Mouse (Mus musculus) midbrain, postnatal 0 days (tissue): ENCODE results near the gene Pramel3. TPM values are rescaled to one million over a fixed set of nuclear protein-coding genes. Genes with fewer than 3 reads are reported as not detected.
"Not testable (repeated sequence)": the region's sequence is repeated elsewhere in the genome, so short reads cannot be mapped to it uniquely, and the experiment has no call there.

ENCODE experiments used
- ATAC-seq: fragments of 200-750 bp; cut with Nextera tagmentation; 2 replicates; pipeline ENCODE4 v1.8.0; 2017; ENCODE audit warnings: moderate number of reproducible peaks, mild to moderate bottlenecking, moderate TSS enrichment, moderate library complexity; ENCODE audit not compliant: low FRiP score
- DNase-seq: peaks from one replicate; pipeline ENCODE4 v3.0.0-alpha.2; 2015; ENCODE audit warnings: low spot score
- H3K27ac ChIP-seq: fragments of 300-500 bp; sonication (generic); 2 replicates; pipeline ENCODE4 v1.5.1; 2014; ENCODE audit warnings: low read depth, mild to moderate bottlenecking, low read length, mixed read lengths
- H3K27me3 ChIP-seq: fragments of 300-500 bp; sonication (generic); 2 replicates; pipeline ENCODE4 v1.6.1; 2014; ENCODE audit warnings: low read length, control low read depth, mixed read lengths; ENCODE audit not compliant: insufficient read depth
- H3K36me3 ChIP-seq: fragments of 300-500 bp; sonication (generic); 2 replicates; pipeline ENCODE4 v1.6.1; 2014; ENCODE audit warnings: low read length, control low read depth, mixed read lengths; ENCODE audit not compliant: insufficient read depth
- H3K4me1 ChIP-seq: fragments of 300-500 bp; sonication (generic); 2 replicates; pipeline ENCODE4 v1.6.1; 2014; ENCODE audit warnings: mild to moderate bottlenecking, control low read depth, antibody characterized with exemption, low read length, mixed read lengths; ENCODE audit not compliant: insufficient read depth
- H3K4me2 ChIP-seq: fragments of 300-500 bp; sonication (generic); 2 replicates; pipeline ENCODE4 v1.6.1; 2014; ENCODE audit warnings: low read depth, mild to moderate bottlenecking, low read length, mixed read lengths; ENCODE audit not compliant: poor library complexity, severe bottlenecking
- H3K4me3 ChIP-seq: fragments of 300-500 bp; sonication (generic); 2 replicates; pipeline ENCODE4 v1.5.1; 2014; ENCODE audit warnings: low read depth, mild to moderate bottlenecking, low read length, moderate library complexity
- H3K9ac ChIP-seq: fragments of 300-500 bp; sonication (generic); replicated peaks from 2 replicates; pipeline ENCODE4 v1.6.1; 2014; ENCODE audit warnings: mild to moderate bottlenecking, low read length, moderate library complexity, mixed read lengths; ENCODE audit not compliant: poor library complexity, severe bottlenecking
- H3K9me3 ChIP-seq: fragments of 300-500 bp; sonication (generic); 2 replicates; pipeline ENCODE4 v1.6.1; 2016; ENCODE audit warnings: low read length, control low read depth
- WGBS: fragments of 180-500 bp; shearing (Covaris S2); extraction: QIAGEN DNeasy Blood & Tissue Kit; methylation state at CpG from one replicate; pipeline ENCODE4 v1.1.7; 2014; 5-methylcytosine and 5-hydroxymethylcytosine counted together
- polyA plus RNA-seq: library from polyadenylated mRNA; unstranded; fragments of >200 nt; fragmentation: Nextera tagmentation; extraction: Ambion mirVana; gene quantifications from 2 replicates; pipeline ENCODE4 v1.2.1, GENCODE M21; 2015
- total RNA-seq: library from RNA; depleted of rRNA; stranded (reverse); fragments of >200 nt; gene quantifications from 2 replicates; pipeline ENCODE4 v1.2.3, GENCODE M21; 2014; rRNA removed

Pramel3 gene
- total RNA-seq (not detected in 2 replicates), polyA plus RNA-seq (not detected in 2 replicates)

- not testable (repeated sequence) for H3K9me3 ChIP-seq, H3K4me2 ChIP-seq
These were observed at the start of gene Pramel3 for GRCm38 (mm10) chrX:135302007-135302406. Pramel3 (plus strand) TSS chrX:135302307.

GRCm38 (mm10) chrX:135360685-135361084 lies 58.6 kb downstream of the Pramel3 start:
- not testable (repeated sequence) for DNase-seq, H3K9me3 ChIP-seq, H3K36me3 ChIP-seq, H3K4me3 ChIP-seq, H3K4me1 ChIP-seq, H3K9ac ChIP-seq, H3K27me3 ChIP-seq, H3K4me2 ChIP-seq, H3K27ac ChIP-seq, ATAC-seq
- WGBS: 36% methylated on average over 2 of the region's 6 CpGs

More at GRCm38 (mm10) chrX:135302007-135302406, at the start of gene Pramel3:
- H3K4me1 ChIP-seq, H3K27ac ChIP-seq, H3K4me3 ChIP-seq, DNase-seq, ATAC-seq, H3K27me3 ChIP-seq, H3K36me3 ChIP-seq, H3K9ac ChIP-seq: not testable (repeated sequence)
- 98% methylated on average over 14 of the region's 14 CpGs for whole genome bisulfite sequencing

- WGBS: no CpG with 5 or more reads among the region's 4 CpGs
These were observed 59.8 kb downstream of the Pramel3 start for GRCm38 (mm10) chrX:135361943-135362342.

More at GRCm38 (mm10) chrX:135361943-135362342, 59.8 kb downstream of the Pramel3 start:
- not testable (repeated sequence) for H3K27me3 ChIP-seq, ATAC-seq, DNase-seq, H3K4me3 ChIP-seq, H3K4me1 ChIP-seq, H3K27ac ChIP-seq, H3K4me2 ChIP-seq, H3K9ac ChIP-seq, H3K9me3 ChIP-seq, H3K36me3 ChIP-seq

Other genes with a start within 250 kb of the Pramel3 start
- 0.19 TPM in 1 of 2 replicates, not detected in the other for gene Gm15023, start 124.7 kb upstream of the Pramel3 start, total RNA-seq
- gene Gm15023, start 124.7 kb upstream of the Pramel3 start, polyA plus RNA-seq: not detected in 2 replicates
- gene Tceal6, start 91.6 kb upstream of the Pramel3 start, total RNA-seq: 14.5 and 15.3 TPM in 2 replicates
- 51.9 and 59.2 TPM in 2 replicates for gene Tceal6, start 91.6 kb upstream of the Pramel3 start, polyA plus RNA-seq
- gene Gm5128, start 71.0 kb downstream of the Pramel3 start, total RNA-seq: not detected in 2 replicates
- gene Gm5128, start 71.0 kb downstream of the Pramel3 start, polyA plus RNA-seq: 0.05 TPM in 1 of 2 replicates, not detected in the other
- gene Gm7903, start 131.5 kb downstream of the Pramel3 start, total RNA-seq: 0.05 TPM in 1 of 2 replicates, not detected in the other
- not detected in 2 replicates for gene Gm7903, start 131.5 kb downstream of the Pramel3 start, polyA plus RNA-seq
- gene AV320801, start 192.3 kb downstream of the Pramel3 start, total RNA-seq: not detected in 2 replicates
- not detected in 2 replicates for gene AV320801, start 192.3 kb downstream of the Pramel3 start, polyA plus RNA-seq